Mouse (Mus musculus) adrenal gland, adult (tissue): ENCODE data around the gene Tgm2.
A peak's percentile ranks its signal among the peaks of the same experiment; 100 is the strongest.

ENCODE experiments used
- DNase-seq, 2 experiments: peaks; one replicate each; pipeline ENCODE4 v3.0.0; 2022 to 2023; ENCODE audit warnings: low spot score in 1 of 2; ENCODE audit not compliant: inconsistent age in 2 of 2

The Tgm2 gene

DNA sequence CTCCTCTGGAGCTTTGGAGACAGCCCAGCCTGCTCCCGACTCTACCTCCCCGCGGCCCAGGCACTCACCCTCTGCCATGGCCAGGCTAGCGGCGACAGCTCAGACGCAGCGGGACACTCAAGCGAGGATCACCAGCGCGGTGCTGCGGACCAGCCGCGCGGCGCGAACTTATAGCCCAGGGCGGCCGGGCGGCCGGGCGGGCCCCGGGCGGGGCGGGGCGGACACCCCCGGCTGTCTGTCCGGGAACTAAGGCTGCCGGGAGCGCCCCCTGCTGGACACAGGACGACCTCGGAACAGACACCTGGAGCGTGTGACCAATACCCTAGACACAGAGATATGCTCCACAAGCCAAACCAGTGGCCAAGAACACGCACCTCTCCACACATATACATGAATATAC is at the start of gene Tgm2:
TSS of gene Tgm2 (minus strand) at position 214 of the 400 bp plus-strand sequence.
- peak; percentile 90 to 96 for DNase-seq

DNA sequence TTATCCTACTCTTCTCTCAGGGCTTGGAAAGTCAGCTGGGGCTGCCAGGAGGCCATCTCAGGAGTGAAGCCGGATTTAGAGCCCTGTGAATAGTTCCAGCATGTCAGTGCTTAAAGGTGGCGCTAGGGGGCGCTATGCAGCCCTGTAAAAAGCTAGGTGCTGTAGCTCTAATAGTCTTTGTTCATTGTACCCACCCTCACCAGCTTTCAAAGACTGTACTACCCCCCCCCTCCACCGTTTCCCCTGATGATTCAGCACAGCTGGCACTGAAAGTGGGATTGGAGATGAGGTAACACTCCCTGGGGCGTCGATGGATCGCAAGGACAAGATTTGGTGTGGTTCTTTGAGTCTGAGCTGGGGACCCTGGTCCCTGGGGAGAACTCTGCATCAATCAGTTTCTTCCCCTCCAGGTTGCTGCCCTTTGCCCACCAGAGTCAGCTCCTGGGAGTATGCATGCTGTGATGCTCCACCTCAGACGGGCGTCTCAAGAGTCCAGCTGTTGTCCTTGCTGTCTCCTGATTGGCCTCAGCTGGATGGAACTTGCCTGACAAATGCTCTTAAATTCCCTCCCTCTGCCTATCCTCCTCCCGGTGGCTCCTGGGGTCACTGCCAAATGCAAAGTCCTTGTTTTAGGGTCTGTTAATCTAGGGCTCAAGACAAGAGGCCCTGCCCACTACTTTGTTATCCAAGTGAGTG is 48.9 kb upstream of the Tgm2 start:
- DNase-seq, result peak; percentile 50 to 78

DNA sequence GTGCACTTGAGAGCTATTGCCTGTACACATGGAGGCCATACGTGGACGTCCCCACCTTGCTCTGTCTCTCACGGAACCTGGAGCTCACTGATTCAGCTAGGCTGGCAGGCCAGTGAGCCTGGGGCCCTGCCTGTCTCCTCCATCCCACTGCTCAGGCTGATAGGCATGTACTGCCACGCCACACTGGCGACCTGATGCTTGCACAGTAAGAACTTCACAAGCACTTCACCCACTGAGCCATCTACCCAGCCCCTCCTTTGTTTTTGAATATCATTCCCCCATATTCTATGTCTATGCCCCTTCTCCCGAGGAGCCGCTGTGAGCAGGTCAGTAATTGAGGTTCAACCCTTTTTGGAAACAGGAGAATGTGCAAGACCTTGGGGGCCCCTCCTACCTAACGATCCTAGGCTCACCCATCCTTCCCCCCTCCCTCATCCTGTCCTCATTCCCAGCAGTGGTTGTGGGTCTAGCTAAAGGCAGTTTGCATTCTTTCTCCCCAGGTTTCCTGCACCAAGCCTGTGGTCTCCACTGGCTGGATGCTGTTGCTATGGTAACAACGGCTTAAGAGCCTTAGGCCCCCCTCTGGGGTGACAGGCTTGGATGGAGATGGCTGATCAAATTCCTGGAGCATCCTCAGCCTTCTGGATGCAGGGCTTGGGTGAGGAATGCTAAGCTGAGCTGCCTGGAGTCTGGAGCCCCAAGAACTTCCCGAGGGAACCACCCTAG is 47.5 kb upstream of the Tgm2 start:
- DNase-seq, result no peak

GRCm38 (mm10) chr2:158191098-158191497 is 44.9 kb upstream of the Tgm2 start:
- peak; percentile 64 to 86 for DNase-seq

GRCm38 (mm10) chr2:158189451-158189850 is 43.2 kb upstream of the Tgm2 start:
- peak in 1 of 2 experiments; percentile 8 for DNase-seq

DNA sequence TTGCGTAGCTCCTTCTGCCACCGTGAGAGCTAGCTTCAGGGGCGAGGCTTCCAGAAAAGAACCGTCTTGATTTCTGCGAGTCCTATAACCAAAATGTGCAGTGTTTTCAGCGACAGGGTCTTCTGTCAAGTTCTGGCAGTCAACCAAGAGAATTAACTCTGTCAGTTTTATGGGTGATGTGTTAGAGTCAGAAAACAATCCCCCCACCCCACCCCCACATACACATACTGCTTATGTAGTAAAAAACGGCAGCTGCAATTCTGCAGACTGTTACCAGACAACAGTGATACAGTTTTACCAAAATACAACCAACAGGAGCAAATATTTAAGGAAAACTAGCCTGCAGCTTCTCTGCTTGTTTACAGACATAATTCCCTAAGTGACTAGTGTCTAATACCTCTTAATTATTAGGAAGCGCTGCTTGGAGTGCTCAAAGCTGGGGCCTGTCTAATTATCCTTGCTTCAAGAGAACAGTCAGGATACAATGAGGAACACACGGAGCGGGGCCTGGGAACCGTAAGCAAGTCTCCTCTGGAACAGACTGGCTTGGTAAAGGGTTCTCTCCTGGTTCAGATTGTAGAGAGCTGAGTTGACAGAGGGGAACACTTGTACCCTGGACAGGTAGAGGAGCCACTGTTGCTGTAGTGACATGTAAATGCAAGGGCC is 40.1 kb upstream of the Tgm2 start:
- DNase-seq, result no peak

DNA sequence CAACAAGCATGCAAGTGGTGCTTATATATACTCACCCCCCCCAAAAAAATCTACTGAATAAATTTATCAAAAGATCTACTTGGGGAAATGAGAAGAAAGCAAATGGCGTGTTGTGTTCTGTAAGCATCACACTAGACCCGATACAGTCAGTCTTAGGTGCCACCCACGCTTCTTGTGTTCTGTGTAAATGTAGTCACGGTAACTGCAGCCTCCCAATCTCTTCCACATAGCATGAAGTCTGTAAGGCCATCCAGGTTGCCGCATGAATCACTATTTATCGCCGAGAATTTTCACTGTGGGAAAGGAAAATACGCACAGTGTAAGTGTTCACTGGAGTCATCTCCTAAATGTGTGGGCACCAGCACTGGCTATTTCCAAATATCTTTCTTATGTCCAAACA is 37.0 kb upstream of the Tgm2 start:
- DNase-seq, result no peak

DNA sequence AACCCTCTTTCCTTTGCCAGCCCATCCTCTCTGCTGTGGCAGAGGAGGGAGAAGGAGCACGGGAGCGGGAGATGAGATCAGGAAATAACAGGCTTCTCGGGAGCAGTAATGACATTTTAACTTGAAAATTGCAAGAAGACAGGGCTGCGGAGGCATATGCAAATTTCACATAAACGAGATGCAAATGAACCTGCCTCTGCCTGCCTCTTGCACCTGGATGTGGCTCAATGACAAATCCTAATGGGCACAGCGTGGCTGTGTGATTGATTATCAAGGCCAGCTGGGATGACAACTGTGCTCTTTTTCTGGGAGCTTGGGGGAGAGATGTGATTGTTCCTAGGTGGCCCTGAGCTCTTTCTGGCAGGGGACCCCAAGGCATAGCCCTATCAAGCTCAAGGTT is 35.7 kb upstream of the Tgm2 start:
- DNase-seq, result peak in 1 of 2 experiments; percentile 43

DNA sequence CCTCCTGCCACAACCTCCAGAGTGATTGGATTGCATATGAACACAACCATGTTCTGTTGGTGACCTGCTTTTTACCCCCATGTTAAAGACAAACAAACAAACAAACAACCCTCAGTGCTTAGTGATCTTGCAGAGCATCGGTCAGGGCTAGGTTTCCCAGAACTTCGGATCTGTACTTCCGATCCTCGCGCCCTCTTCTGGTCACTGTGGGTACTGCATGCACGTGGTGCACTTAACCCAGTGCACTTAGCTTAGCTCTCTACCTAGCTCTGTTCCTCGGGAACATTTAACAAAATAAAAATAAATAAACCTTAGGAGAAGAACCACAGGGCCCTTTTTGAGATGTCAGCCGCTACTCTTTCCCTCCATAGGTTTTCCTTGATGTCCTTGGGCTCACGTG is 34.6 kb upstream of the Tgm2 start:
- peak in 1 of 2 experiments; percentile 67 for DNase-seq

GRCm38 (mm10) chr2:158179370-158180111 is 33.3 kb upstream of the Tgm2 start:
- DNase-seq, result peak in 1 of 2 experiments; percentile 60

DNA sequence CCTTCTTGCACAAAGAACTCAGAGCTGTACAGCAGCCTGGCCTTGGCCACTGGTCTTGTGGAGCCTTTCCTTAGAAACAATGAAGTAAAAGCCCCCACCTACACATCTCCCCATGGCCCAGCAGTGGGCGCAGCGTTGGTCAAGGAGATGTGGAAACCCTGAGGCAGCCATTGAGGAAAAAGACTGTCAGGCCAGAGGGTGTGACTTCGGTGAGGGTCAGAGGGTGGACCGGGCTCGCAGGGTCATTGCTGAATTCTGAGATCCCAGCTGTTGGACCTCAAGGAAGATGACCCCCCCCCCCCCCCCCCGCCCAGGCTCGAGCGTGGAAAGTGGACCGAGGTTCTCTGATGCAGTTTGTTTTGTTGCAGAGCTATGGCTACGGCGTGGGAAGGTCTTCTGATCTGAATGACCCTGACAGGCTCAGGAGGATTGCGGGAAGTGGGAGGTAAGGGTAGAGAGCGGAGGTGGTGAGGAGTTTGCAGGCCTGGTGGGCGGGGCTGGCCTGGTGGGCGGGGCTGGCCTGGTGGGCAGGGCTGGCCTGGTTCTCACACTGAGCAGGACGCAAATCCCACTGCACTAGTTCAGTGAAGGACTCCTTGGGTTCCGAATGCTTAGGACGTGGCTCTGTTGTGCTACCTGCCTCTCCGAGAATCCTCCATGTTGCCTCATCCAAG is 32.6 kb upstream of the Tgm2 start:
- peak; percentile 85 to 92 for DNase-seq

DNA sequence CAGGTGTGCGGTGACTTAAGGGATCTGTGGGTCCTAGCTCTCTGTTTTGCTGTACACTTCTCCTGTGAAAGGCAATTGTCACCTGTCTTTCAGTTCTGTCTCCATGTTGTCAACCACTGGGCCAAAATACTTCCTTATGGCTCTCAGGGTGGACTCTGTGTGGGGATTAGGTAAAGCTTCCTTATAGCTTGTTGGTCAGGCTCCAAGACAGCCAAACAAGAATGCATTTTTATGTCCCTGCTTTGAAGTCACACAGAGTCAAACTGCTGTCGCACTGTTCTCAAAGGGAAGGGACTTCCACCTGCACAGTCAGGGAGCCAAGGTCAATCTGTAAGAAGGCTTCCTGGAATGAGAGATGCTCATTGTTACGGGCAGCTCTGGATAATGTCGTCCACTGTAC is 31.9 kb upstream of the Tgm2 start:
- no peak for DNase-seq

- DNase-seq, result no peak
Observed at GRCm38 (mm10) chr2:158177574-158177973, 31.3 kb upstream of the Tgm2 start.

DNA sequence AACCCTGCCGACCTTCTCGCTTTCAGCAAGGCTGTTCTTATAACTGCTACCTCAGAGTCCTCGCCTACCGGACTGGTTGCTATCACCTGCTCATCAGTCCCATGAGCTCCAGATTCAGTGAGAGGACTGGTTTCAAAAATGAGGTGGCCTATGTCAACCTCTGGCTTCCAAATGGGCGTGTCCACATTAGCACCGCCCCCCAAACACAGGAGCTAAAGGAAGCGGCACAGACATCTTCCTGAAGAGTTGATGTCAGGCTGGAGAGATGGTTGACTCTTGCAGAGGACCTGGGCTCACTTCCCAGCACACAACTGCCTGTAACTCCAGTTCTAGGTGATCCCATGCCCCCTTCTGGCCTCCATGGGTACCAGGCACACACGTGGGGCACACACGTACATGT is 30.5 kb upstream of the Tgm2 start:
- no peak for DNase-seq

DNA sequence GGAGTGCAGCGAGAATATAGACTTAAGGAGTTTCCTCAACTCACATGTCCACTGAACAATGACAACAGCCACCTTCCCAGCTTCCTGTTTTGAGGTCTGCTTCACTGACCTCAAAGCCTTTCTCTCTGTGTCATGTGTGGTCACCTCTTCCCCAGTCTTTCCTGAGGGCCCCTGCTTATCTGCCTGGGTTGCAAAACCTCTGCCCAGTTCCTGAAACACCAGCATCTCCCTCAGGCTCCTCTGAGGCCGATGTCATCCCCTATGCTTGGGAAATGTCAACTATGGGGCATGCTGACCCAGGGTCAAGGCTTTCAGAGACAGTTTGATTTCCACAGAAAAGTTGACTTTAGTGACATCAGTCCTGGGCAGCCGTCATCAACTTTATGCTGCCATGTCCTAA is 29.2 kb upstream of the Tgm2 start:
- peak in 1 of 2 experiments; percentile 63 for DNase-seq

GRCm38 (mm10) chr2:158174958-158175357 is 28.7 kb upstream of the Tgm2 start:
- peak in 1 of 2 experiments; percentile 61 for DNase-seq

DNA sequence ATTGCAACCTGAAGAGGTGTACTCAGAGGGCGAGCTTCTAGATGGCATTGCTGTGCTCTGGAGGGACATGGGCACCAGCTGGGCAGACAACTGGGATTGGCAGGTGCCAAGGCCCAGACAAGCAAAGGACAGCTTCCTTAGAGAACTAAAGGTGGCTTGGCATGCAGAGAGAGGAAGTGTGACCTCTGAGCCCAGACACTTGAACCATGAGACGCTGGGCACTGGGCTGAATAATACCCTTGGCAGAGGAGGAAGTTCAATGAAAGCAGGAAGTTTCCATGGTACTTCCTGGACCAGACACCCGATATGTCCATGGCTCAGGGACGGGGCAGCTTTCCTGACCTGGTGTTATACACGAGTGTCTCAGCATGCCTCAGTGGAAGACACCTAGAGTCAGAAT is 28.2 kb upstream of the Tgm2 start:
- no peak for DNase-seq

GRCm38 (mm10) chr2:158170394-158170793 is 24.2 kb upstream of the Tgm2 start:
- DNase-seq, result peak in 1 of 2 experiments; percentile 64

- DNase-seq, result no peak
Observed at GRCm38 (mm10) chr2:158169771-158170170, 23.5 kb upstream of the Tgm2 start.

DNA sequence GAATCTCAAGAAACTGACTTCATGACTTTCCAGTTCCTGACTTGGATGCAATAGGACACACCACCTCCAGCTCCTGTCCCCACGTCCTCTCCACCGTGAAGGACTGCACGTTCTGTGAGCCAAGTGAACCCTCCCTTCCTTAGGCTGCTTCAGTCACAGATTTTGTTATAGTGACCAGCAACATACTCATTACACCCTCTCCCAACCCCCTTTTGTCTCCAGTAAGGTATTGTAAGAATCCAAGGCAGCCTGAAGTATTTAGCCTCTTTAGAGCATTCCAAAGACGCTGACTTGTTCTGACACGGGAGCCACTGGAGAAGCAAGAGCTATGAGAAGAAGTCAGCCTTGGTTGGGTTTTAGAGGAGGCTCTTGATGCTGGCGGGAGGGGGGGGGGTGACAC is 23.1 kb upstream of the Tgm2 start:
- no peak for DNase-seq

DNA sequence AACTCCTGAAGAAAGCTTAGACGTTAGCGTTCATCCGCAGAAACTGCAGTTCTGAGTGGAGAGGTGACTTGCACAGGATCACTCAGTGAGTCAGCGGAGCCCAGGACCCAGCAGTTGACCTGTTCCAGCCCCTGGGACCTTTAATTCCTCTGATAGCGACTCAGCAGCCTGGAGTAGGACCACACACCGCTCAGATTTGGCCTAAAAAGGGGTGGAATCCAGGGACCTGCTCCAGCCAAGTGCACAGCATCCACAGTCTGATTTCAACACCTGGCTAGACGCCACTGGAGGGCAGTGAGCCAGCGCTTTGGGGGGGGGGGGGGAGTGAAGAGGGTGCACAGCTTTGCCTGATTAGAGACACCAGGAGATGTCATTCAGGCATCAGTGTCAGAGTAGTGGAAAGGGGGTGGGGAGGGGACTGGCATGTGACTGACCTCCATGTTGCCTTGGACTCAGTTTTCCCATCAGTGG is 22.5 kb upstream of the Tgm2 start:
- peak in 1 of 2 experiments; percentile 64 for DNase-seq
